Mouse (Mus musculus): ENCODE results near the gene Pias4. TPM values are rescaled to one million over a fixed set of nuclear protein-coding genes. Genes with fewer than 3 reads are reported as not detected.

Gene Pias4
- polyA plus RNA-seq, 1 experiment from 2014 or later = 34.7 TPM

DNA sequence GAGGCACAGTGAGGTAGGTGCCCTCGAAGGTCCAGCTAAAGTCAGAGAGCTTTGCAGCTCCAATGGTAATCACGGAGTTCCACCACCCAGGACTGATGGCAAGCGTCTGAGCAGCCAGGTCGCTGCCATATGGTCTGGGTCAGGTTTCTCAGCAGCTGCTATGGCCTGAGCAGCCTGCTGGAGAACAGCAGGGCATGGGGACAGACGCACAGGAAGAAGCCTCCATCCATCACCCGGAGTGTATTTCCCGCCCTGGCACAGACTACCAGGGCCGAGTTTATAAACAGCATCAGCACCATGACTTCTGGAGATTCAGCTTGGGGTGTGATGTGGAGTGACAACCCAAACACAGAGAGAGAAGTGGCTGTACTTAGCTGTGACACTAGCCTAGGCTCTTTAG is 2.6 kb downstream of the Pias4 start:
- peaks cover 19% of the 10 kb centered on the region for H3K4me1 ChIP-seq (ENCODE audit: control insufficient read depth, insufficient read depth, low read length)
- no peak overlapping the region for H3K4me2 ChIP-seq (ENCODE audit: low read depth, low read length)
- peaks cover 15% of the 10 kb centered on the region for H3K36me3 ChIP-seq (ENCODE audit: control insufficient read depth, insufficient read depth)
- no peak for ATAC-seq (replicated peaks; ENCODE audit: extremely low read depth, insufficient read depth, low FRiP score)
- H3K9me3 ChIP-seq (replicated peaks; ENCODE audit: control insufficient read depth, low read length) = no peaks in the 10 kb centered on the region
- no peaks in the 10 kb centered on the region for H3K27me3 ChIP-seq (ENCODE audit: control insufficient read depth, insufficient read depth, low read length)
- no peak overlapping the region for H3K9ac ChIP-seq (ENCODE audit: low read length)
- H3K4me3 ChIP-seq (ENCODE audit: low read length) = no peak overlapping the region
- no peak overlapping the region for H3K27ac ChIP-seq (ENCODE audit: low read length)
- 80% methylated on average over 8 of the region's 8 CpGs for WGBS

DNA sequence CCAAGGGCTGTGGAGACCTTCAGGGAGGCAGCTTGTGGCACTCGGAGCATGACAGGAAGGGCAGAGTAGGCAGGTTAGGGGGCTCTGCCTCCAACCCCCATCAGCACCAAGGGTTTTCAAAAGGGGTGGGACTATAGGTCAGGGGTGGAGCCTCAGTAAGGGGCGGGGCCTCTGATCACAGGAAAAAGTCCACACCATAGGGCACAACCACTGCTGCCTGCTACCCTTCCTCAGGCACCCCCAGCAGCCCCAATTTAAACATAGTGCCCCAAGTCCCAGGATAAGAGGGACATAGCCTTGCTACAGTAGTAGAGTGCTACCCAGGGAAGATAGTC is 5.4 kb downstream of the Pias4 start:
- 46% methylated on average over 2 of the region's 2 CpGs for WGBS

DNA sequence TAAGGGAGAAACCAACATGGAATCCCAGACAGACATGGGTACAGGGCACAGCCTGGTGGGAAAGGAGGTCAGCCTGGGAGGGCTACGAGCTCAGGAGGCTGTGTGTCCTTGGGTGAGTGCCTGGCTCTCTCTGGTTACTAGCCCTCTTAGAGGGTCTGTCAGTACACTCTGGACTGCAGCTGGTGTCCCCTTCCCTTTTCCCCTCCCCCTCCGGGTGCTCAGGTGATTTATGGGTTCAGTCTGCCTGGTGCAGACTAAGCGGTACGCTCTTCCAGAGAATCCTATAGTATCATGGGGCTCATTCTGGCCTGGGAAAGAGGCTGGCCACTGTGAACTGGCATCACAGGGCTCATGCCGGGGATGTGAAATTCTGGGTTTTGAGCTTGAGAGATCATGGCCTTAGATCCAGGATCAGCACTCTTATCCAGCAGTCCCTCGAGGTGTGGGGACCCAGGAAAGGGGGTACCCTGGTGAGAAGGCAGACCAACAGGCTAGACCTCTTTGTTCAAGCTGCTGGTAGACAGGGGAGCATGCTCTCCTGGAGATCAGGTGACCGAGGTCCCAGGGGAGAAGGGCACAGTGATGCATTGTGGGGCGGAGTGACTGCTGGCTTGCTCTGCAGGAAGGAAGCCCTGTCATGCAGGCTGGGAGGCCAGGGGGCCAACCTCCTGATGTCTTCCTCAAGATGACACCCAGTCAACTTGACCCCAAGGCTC is 6.0 kb downstream of the Pias4 start:
- Histone ChIP-seq H3K4me1 (ENCODE audit: control insufficient read depth, insufficient read depth, low read length) (peaks cover 10% of the 10 kb centered on the region), H3K4me3 (ENCODE audit: low read length) (no peak overlapping the region), H3K27ac (ENCODE audit: low read length) (no peak overlapping the region), H3K4me2 (ENCODE audit: low read depth, low read length) (no peak overlapping the region), H3K36me3 (ENCODE audit: control insufficient read depth, insufficient read depth) (peaks cover 26% of the 10 kb centered on the region), H3K9ac (ENCODE audit: low read length) (no peak overlapping the region), H3K27me3 (ENCODE audit: control insufficient read depth, insufficient read depth, low read length) (no peaks in the 10 kb centered on the region), H3K9me3 (replicated peaks; ENCODE audit: control insufficient read depth, low read length) (no peaks in the 10 kb centered on the region)
- 86% methylated on average over 8 of the region's 8 CpGs for WGBS
- no peak for ATAC-seq (replicated peaks; ENCODE audit: extremely low read depth, insufficient read depth, low FRiP score)

More for the DNA sequence above, 5.4 kb downstream of the Pias4 start:
- no peak overlapping the region for H3K9ac ChIP-seq (ENCODE audit: low read length)
- H3K36me3 ChIP-seq (ENCODE audit: control insufficient read depth, insufficient read depth) = peaks cover 20% of the 10 kb centered on the region
- no peak overlapping the region for H3K4me3 ChIP-seq (ENCODE audit: low read length)
- no peak overlapping the region for H3K4me2 ChIP-seq (ENCODE audit: low read depth, low read length)
- H3K27me3 ChIP-seq (ENCODE audit: control insufficient read depth, insufficient read depth, low read length) = no peaks in the 10 kb centered on the region
- no peaks in the 10 kb centered on the region for H3K9me3 ChIP-seq (replicated peaks; ENCODE audit: control insufficient read depth, low read length)
- peaks cover 13% of the 10 kb centered on the region for H3K4me1 ChIP-seq (ENCODE audit: control insufficient read depth, insufficient read depth, low read length)
- ATAC-seq (replicated peaks; ENCODE audit: extremely low read depth, insufficient read depth, low FRiP score) = no peak
- no peak overlapping the region for H3K27ac ChIP-seq (ENCODE audit: low read length)

DNA sequence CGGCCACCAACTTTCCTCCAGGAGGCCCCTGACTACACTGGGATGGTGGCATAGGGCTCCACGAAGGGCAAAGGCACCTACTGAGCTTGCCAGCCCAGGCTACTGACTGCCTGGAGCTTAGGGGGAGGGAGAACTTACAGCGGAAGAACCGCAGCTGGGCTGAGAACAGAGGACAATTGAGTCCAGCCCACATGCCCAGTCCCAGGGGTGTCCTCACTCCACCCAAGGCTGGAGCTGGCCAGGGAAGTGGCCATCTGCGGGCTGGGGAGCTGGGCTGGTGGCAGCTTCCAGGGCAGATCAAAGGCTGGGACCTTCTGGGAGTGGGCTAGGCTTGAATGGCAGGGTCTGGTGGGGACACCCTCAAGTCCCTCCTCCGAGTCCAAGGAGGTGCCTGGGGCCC is 13.0 kb downstream of the Pias4 start:
- H3K9ac ChIP-seq (ENCODE audit: low read length) = no peak overlapping the region
- H3K9me3 ChIP-seq (replicated peaks; ENCODE audit: control insufficient read depth, low read length) = no peaks in the 10 kb centered on the region
- peaks cover 5% of the 10 kb centered on the region; the same call in 1 of the 2 replicates for H3K4me1 ChIP-seq (ENCODE audit: control insufficient read depth, insufficient read depth, low read length)
- H3K36me3 ChIP-seq (ENCODE audit: control insufficient read depth, insufficient read depth) = peaks cover 44% of the 10 kb centered on the region
- no peak overlapping the region for H3K4me2 ChIP-seq (ENCODE audit: low read depth, low read length)
- no peak for ATAC-seq (replicated peaks; ENCODE audit: extremely low read depth, insufficient read depth, low FRiP score)
- no peaks in the 10 kb centered on the region for H3K27me3 ChIP-seq (ENCODE audit: control insufficient read depth, insufficient read depth, low read length)
- no peak overlapping the region for H3K27ac ChIP-seq (ENCODE audit: low read length)
- no peak overlapping the region for H3K4me3 ChIP-seq (ENCODE audit: low read length)
- WGBS = 76% methylated on average over 6 of the region's 6 CpGs

DNA sequence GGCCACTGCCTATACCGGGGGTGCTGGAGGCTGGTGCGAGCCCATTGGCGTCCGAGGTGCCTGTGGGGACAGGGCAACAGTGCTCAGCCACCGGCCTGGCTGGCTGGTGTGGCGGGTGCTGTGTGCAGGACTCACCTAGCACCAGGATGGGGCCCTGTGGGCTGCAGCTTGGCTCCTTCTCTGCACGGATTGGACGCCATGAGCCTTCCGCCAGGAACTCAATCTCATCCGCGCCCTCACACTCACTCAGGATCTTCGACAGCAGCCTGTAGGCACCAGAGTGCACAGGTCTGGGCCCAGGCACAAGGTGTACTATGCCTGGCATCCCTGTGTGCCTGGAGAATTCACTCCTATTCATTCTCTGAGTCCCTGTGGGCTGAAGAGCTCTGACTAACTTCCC is 13.4 kb downstream of the Pias4 start:
- no peak overlapping the region for H3K27ac ChIP-seq (ENCODE audit: low read length)

DNA sequence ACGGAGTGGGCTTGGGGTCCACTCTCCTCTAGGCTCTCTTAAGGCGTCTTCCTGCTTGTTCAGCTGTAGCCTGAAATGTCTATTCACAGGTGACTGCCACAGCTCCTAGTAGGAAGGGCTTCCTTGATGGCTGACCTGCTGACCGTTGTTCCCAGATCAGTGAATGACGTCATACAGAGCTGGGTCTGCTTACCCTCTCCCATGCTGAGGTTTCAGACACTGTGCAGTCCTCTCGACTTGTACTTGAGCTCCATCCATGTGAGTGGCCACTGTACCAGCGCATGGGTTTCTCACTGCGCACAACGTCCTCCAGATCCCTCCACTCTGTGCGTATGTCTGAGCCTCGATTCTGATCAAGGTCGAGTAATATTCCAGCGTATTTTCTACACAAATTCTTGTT is 15.1 kb downstream of the Pias4 start:
- H3K9me3 ChIP-seq (replicated peaks; ENCODE audit: control insufficient read depth, low read length) = no peaks in the 10 kb centered on the region
- no peaks in the 10 kb centered on the region for H3K27me3 ChIP-seq (ENCODE audit: control insufficient read depth, insufficient read depth, low read length)
- H3K36me3 ChIP-seq (ENCODE audit: control insufficient read depth, insufficient read depth) = peaks cover 62% of the 10 kb centered on the region
- H3K4me2 ChIP-seq (ENCODE audit: low read depth, low read length) = no peak overlapping the region
- peak overlapping the region; percentile 53 for H3K27ac ChIP-seq (ENCODE audit: low read length)
- no peak; the same call in 1 of the 2 replicates for ATAC-seq (replicated peaks; ENCODE audit: extremely low read depth, insufficient read depth, low FRiP score)
- 55% methylated on average over 12 of the region's 12 CpGs for WGBS
- no peak overlapping the region for H3K9ac ChIP-seq (ENCODE audit: low read length)
- H3K4me1 ChIP-seq (ENCODE audit: control insufficient read depth, insufficient read depth, low read length) = peaks cover 5% of the 10 kb centered on the region; the same call in 1 of the 2 replicates
- H3K4me3 ChIP-seq (ENCODE audit: low read length) = no peak overlapping the region

More for the DNA sequence above, 13.4 kb downstream of the Pias4 start:
- Histone ChIP-seq H3K4me3 (ENCODE audit: low read length) (no peak overlapping the region), H3K9me3 (replicated peaks; ENCODE audit: control insufficient read depth, low read length) (no peaks in the 10 kb centered on the region), H3K4me2 (ENCODE audit: low read depth, low read length) (no peak overlapping the region), H3K9ac (ENCODE audit: low read length) (no peak overlapping the region), H3K4me1 (ENCODE audit: control insufficient read depth, insufficient read depth, low read length) (peaks cover 5% of the 10 kb centered on the region; the same call in 1 of the 2 replicates), H3K27me3 (ENCODE audit: control insufficient read depth, insufficient read depth, low read length) (no peaks in the 10 kb centered on the region), H3K36me3 (ENCODE audit: control insufficient read depth, insufficient read depth) (peaks cover 48% of the 10 kb centered on the region)
- 88% methylated on average over 12 of the region's 12 CpGs for WGBS
- ATAC-seq (replicated peaks; ENCODE audit: extremely low read depth, insufficient read depth, low FRiP score) = no peak

DNA sequence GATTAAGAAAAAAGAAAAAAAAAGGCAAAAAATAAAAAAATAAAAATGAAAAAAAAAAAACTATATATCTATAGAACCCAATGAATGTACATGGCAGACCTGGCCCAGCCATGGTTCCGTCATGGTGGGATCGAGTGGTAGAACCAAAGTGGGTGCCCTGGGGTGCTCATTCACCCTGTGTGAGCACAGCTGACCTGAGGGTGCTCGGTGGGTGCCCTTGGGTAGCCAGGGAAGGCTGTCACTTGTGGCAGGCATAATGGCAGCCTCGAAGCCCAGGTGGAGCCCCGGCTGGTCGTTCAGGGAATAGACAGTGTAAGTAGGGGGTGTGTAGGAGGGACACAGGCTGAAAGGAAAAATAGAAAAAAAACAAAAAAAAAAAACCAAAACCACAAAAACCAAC is 16.5 kb downstream of the Pias4 start:
- Histone ChIP-seq H3K36me3 (ENCODE audit: control insufficient read depth, insufficient read depth) (peaks cover 60% of the 10 kb centered on the region), H3K9me3 (replicated peaks; ENCODE audit: control insufficient read depth, low read length) (no peaks in the 10 kb centered on the region), H3K9ac (ENCODE audit: low read length) (no peak overlapping the region), H3K27me3 (ENCODE audit: control insufficient read depth, insufficient read depth, low read length) (no peaks in the 10 kb centered on the region), H3K27ac (ENCODE audit: low read length) (no peak overlapping the region), H3K4me3 (ENCODE audit: low read length) (no peak overlapping the region), H3K4me2 (ENCODE audit: low read depth, low read length) (no peak overlapping the region), H3K4me1 (ENCODE audit: control insufficient read depth, insufficient read depth, low read length) (peaks cover 5% of the 10 kb centered on the region; the same call in 1 of the 2 replicates)
- no peak for ATAC-seq (replicated peaks; ENCODE audit: extremely low read depth, insufficient read depth, low FRiP score)
- 73% methylated on average over 6 of the region's 6 CpGs for WGBS

DNA sequence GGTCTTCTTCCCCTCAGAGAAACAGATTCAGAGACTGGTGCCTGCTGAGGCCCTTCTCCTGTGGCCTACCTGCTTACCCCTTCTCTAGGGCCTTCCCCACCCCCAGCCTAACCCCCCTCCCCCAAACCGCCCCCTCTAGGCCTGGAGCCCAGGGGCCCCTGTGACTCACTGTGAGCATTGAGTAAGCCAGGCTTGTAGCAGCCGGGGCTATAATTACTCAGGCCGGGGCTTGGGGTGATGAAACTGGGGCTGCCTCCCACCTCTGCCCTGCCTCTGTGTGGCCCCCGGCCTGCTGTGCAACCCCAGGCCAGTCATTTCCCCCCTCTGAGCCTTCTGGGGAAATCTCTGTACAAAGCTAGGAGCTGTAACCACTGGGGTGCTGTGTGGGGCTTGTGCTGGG is 21.4 kb downstream of the Pias4 start:
- no peak for ATAC-seq (replicated peaks; ENCODE audit: extremely low read depth, insufficient read depth, low FRiP score)

DNA sequence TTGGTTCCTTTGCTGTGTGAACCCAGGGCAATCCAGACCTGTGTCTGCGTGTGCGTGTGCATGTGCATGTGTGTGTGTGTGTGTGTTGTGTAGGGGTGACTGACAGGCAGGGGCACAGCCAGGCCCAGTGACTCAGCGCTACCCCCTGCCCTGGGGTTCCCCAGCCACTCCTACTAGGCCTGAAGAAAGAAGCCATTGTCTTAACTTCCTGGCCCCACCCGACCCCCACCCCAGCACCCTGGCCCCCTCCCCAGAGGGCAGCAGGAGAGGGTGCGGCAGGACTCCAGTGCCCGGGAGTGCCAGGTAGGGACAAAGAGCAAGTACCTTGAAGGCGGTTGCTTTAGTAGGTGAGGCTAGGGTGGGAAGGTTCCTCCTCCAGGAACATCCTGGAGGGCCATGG is 21.9 kb downstream of the Pias4 start:
- no peak for ATAC-seq (replicated peaks; ENCODE audit: extremely low read depth, insufficient read depth, low FRiP score)
- 86% methylated on average over 7 of the region's 7 CpGs for WGBS
- H3K9ac ChIP-seq (ENCODE audit: low read length) = no peak overlapping the region
- H3K27ac ChIP-seq (ENCODE audit: low read length) = no peak overlapping the region
- no peaks in the 10 kb centered on the region for H3K27me3 ChIP-seq (ENCODE audit: control insufficient read depth, insufficient read depth, low read length)
- H3K4me1 ChIP-seq (ENCODE audit: control insufficient read depth, insufficient read depth, low read length) = peaks cover 21% of the 10 kb centered on the region
- no peak overlapping the region for H3K4me3 ChIP-seq (ENCODE audit: low read length)
- H3K36me3 ChIP-seq (ENCODE audit: control insufficient read depth, insufficient read depth) = peaks cover 54% of the 10 kb centered on the region
- no peaks in the 10 kb centered on the region for H3K9me3 ChIP-seq (replicated peaks; ENCODE audit: control insufficient read depth, low read length)
- no peak overlapping the region for H3K4me2 ChIP-seq (ENCODE audit: low read depth, low read length)

More for the DNA sequence above, 21.4 kb downstream of the Pias4 start:
- no peaks in the 10 kb centered on the region for H3K27me3 ChIP-seq (ENCODE audit: control insufficient read depth, insufficient read depth, low read length)
- H3K4me3 ChIP-seq (ENCODE audit: low read length) = no peak overlapping the region
- peaks cover 16% of the 10 kb centered on the region for H3K4me1 ChIP-seq (ENCODE audit: control insufficient read depth, insufficient read depth, low read length)
- H3K27ac ChIP-seq (ENCODE audit: low read length) = no peak overlapping the region
- no peaks in the 10 kb centered on the region for H3K9me3 ChIP-seq (replicated peaks; ENCODE audit: control insufficient read depth, low read length)
- no peak overlapping the region for H3K9ac ChIP-seq (ENCODE audit: low read length)
- peaks cover 54% of the 10 kb centered on the region for H3K36me3 ChIP-seq (ENCODE audit: control insufficient read depth, insufficient read depth)
- H3K4me2 ChIP-seq (ENCODE audit: low read depth, low read length) = no peak overlapping the region
- WGBS = 76% methylated on average over 4 of the region's 4 CpGs
